Mouse (Mus musculus): ENCODE data around the gene Dscaml1. TPM values are rescaled to one million over a fixed set of nuclear protein-coding genes. Genes with fewer than 3 reads are reported as not detected.

Gene Dscaml1
- polyA plus RNA-seq, 1 experiment from 2014 or later: 7.0 TPM

DNA sequence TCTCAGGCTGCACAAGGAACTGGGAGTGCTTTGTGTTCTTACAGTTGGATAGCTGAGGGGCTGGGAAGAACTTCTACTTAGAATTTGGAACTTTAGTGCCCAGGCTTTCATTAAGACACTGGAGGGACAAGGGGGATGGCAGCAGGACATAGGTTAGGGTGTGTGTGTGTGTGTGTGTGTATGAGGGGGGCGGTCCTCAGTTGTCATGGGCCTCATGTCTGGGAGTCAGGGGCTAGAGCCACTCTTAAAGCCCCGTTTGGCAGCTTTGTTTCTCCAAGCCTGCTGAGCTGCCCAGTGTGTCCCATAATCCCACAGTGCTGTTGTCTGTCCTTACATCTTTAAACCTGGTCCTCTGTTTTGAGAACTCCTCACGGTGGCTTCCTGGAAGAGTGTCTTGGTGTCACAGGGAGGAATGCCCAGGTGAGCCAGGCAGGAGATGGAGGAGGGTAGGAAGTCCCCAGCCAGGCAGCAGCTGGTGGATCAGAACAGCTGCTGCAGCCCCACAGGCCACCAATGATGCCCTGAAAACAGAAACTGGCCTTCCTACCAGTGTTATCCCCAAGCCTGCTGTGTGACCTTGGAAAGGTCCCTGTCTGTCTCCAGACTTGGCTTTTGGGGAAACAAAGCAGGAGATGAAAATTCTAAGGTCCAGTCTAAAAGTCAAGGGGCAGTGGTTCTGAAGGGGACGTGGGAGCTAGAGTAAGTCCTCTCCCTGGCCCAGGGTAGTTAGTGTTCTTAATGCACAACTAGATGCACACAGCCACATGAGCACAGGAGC, 13.5 kb upstream of the Dscaml1 start:
- H3K4me2 ChIP-seq: no peak overlapping the region
- H3K9me3 ChIP-seq: no peaks in the 10 kb centered on the region
- no peak overlapping the region for H3K4me3 ChIP-seq (replicated peaks)
- H3K4me1 ChIP-seq: peaks cover 10% of the 10 kb centered on the region
- no peak overlapping the region for H3K27ac ChIP-seq
- H3K9ac ChIP-seq: no peak overlapping the region
- no peaks in the 10 kb centered on the region for H3K36me3 ChIP-seq (replicated peaks)
- ATAC-seq (ENCODE audit: low FRiP score): no peak
- WGBS: 69% methylated on average over 4 of the region's 4 CpGs
- H3K27me3 ChIP-seq: peaks cover 30% of the 10 kb centered on the region

DNA sequence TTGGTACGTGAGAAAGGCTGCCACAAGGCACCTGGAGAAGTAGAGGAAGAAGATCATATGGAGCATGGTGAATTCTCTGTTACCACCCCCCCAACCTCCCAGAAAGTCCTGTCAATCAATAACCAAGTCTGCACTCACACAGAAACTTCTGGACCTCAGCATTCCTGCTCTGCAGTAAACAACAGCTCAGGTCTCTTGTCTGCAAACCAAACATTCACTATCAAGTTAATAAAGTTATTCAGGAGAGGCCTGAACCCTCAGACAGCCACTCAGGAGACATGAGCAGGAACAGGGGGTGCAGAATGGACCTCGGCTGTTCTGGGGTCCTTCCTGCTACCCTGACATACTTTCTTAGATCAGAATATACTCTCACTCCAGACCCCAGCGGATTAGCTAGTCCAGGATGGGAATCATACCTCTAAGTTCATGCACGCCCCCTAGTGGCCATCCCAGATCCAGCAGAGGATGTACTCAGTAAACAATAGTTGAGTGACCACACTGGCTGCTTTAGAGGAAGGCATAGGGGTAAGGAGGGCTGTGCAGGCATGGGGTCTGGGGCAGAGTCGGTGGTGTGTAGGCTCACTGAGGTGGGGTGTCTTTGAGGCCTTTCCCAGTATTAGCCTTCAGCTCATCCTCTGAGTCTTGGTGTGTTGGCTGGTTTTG, 12.8 kb upstream of the Dscaml1 start:
- Histone ChIP-seq H3K9me3 (no peaks in the 10 kb centered on the region), H3K9ac (no peak overlapping the region), H3K4me3 (replicated peaks) (no peak overlapping the region), H3K27ac (no peak overlapping the region), H3K36me3 (replicated peaks) (no peaks in the 10 kb centered on the region), H3K27me3 (peaks cover 33% of the 10 kb centered on the region), H3K4me1 (peaks cover 4% of the 10 kb centered on the region), H3K4me2 (no peak overlapping the region)
- no peak for ATAC-seq (ENCODE audit: low FRiP score)
- WGBS: 58% methylated on average over 5 of the region's 5 CpGs

DNA sequence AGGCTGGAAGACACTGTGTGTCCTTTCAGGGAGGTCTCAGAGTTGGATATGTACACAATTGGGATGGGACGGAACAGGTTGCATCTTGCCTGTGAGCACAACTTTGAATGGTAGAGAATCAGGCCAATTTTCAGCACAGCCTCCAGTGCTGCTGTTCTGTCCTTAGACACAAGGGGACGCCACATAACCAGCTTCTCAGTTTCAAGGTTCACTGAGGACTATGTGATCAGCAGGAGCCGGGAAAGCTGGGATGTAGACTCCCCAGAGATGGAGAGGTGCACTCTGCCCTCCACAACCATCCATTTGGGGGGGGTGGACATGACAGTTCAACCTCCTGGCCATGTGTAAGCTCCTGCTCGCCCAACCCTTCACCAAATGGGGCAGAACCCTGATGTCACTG, 10.5 kb upstream of the Dscaml1 start:
- Histone ChIP-seq H3K4me2 (no peak overlapping the region), H3K27me3 (peaks cover 16% of the 10 kb centered on the region), H3K27ac (no peak overlapping the region), H3K9me3 (no peaks in the 10 kb centered on the region), H3K4me1 (peaks cover 4% of the 10 kb centered on the region), H3K4me3 (replicated peaks) (no peak overlapping the region), H3K9ac (no peak overlapping the region), H3K36me3 (replicated peaks) (no peaks in the 10 kb centered on the region)
- 42% methylated on average over 4 of the region's 4 CpGs for WGBS
- ATAC-seq (ENCODE audit: low FRiP score): no peak

DNA sequence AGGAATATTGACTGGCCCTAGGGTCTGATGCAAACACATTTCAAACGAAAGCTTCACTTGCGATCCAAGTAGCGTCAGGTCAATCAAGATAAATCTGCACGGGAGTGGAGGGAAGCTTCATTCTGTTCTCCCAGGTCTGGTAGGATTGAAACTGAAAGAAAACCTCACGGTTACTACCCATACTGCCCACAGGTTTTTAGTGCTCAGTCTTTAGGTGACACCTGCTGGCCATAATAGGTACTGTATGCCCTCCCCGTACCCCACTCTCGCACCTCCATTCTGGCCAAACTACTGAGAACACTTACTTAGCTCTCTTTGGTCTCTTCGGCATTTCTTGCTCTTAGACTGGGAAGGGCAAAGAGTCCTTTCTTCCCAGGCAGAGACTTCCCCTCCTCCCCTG, 9.2 kb upstream of the Dscaml1 start:
- Histone ChIP-seq H3K4me1 (peaks cover under 1% of the 10 kb centered on the region), H3K4me2 (no peak overlapping the region), H3K36me3 (replicated peaks) (no peaks in the 10 kb centered on the region), H3K9ac (no peak overlapping the region), H3K9me3 (no peaks in the 10 kb centered on the region), H3K27me3 (peaks cover 10% of the 10 kb centered on the region; the same call in 1 of the 2 replicates), H3K27ac (no peak overlapping the region), H3K4me3 (replicated peaks) (no peak overlapping the region)
- WGBS: 31% methylated on average over 8 of the region's 8 CpGs
- ATAC-seq (ENCODE audit: low FRiP score): no peak

DNA sequence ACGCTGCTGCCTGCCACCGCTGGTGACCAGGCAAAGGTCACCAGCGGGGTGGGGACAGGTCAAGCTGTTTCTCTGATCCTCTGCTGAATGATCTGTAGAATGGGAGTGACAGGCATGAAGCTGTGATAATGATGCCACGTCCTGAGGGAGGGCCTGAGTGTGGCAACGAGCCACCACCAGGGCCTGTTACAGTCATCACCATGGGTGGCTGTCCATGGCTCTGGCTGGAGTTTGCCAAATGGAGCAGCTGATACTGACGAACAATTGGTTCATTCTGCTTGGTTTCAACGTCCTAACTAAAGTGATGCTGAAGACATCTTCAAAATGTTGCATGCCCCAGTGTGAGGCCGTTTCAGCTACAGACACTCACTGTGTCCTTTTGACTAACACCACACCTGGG, 8.2 kb upstream of the Dscaml1 start:
- H3K9ac ChIP-seq: no peak overlapping the region
- H3K4me3 ChIP-seq (replicated peaks): no peak overlapping the region
- H3K27ac ChIP-seq: no peak overlapping the region
- no peaks in the 10 kb centered on the region; the same call in 1 of the 2 replicates for H3K4me1 ChIP-seq
- H3K36me3 ChIP-seq (replicated peaks): no peaks in the 10 kb centered on the region
- peaks cover 10% of the 10 kb centered on the region; the same call in 1 of the 2 replicates for H3K27me3 ChIP-seq
- H3K4me2 ChIP-seq: no peak overlapping the region
- ATAC-seq (ENCODE audit: low FRiP score): no peak
- 75% methylated on average over 8 of the region's 8 CpGs for WGBS
- no peaks in the 10 kb centered on the region for H3K9me3 ChIP-seq

DNA sequence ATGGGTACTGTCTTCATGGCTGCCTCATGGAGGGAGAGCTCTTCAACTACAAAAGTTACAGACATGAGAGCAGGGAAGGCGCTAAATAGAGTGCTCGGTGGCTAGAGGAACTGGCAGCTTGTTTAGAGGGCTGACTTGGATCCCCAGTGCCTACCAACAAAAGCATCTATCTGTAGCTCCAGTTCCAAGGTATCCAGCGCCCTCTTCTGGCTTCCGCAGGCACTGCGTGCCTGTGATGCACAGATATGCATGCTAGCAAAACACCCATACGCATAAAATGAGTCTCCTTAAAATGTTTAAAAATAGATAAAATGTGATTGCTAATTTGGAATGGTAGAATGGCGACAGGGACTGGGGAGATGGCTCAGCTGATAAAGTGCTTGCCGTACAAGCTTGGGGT, 5.2 kb upstream of the Dscaml1 start:
- Histone ChIP-seq H3K27me3 (peaks cover 9% of the 10 kb centered on the region; the same call in 1 of the 2 replicates), H3K36me3 (replicated peaks) (no peaks in the 10 kb centered on the region), H3K9ac (no peak overlapping the region), H3K4me3 (replicated peaks) (no peak overlapping the region), H3K9me3 (no peaks in the 10 kb centered on the region), H3K4me1 (no peaks in the 10 kb centered on the region; the same call in 1 of the 2 replicates), H3K4me2 (no peak overlapping the region), H3K27ac (no peak overlapping the region)
- no peak for ATAC-seq (ENCODE audit: low FRiP score)
- 58% methylated on average over 8 of the region's 8 CpGs for WGBS

DNA sequence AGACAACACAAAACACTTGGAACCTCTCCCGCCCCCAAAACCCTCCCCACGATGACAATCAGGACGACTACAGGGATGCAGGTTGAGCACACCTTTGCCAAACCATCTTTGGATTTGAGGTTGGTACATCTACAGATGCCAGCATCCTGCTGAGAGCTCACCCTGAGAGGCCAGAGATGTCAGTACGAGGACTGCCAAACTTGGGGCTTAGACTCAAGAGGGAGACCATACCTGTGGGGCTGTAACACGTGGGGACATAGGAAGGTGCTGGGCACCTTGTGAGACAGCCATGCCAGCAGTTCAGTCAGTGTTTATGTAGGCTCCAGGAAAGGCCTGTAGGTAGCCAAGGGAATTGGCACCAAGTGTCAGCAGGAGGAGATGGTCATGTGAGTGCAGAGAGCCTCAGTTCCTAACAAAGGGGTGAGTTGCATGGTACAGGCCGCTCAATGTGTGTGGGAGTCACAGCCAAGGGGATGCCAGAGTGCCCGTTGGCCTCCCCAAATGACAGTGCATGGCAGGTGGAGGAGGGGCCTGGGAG, 3.6 kb upstream of the Dscaml1 start:
- no peak overlapping the region for H3K4me2 ChIP-seq
- no peak for ATAC-seq (ENCODE audit: low FRiP score)
- H3K4me1 ChIP-seq: no peaks in the 10 kb centered on the region
- H3K9ac ChIP-seq: no peak overlapping the region
- peaks cover 11% of the 10 kb centered on the region; the same call in 1 of the 2 replicates for H3K27me3 ChIP-seq
- H3K36me3 ChIP-seq (replicated peaks): no peaks in the 10 kb centered on the region
- 85% methylated on average over 7 of the region's 7 CpGs for WGBS
- H3K4me3 ChIP-seq (replicated peaks): no peak overlapping the region
- no peak overlapping the region for H3K27ac ChIP-seq
- no peaks in the 10 kb centered on the region for H3K9me3 ChIP-seq

DNA sequence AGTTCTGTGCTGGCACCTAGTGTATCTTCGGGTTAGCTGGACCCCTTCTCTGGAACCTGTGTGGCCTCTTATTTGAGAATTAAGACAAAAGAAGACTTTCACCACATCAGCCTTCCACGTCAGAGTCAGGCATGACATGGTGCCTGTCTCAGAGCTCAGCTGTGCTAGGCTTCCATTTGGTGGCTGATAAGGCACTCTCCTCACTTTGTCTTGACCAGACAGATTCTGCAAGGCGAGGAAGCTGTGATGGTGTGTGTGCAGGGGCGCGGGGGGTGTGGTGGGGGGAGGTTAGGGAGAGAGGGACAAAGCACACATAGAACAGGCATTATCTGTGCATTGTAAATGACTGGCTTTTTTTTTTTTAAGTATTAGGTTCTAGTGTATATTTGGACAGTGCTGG, 3.0 kb downstream of the Dscaml1 start:
- H3K4me3 ChIP-seq (replicated peaks): no peak overlapping the region
- H3K27ac ChIP-seq: no peak overlapping the region
- H3K36me3 ChIP-seq (replicated peaks): no peaks in the 10 kb centered on the region
- ATAC-seq (ENCODE audit: low FRiP score): no peak
- peaks cover 57% of the 10 kb centered on the region for H3K27me3 ChIP-seq
- 33% methylated on average over 5 of the region's 5 CpGs for WGBS
- no peak overlapping the region for H3K9ac ChIP-seq
- no peaks in the 10 kb centered on the region for H3K9me3 ChIP-seq
- peak overlapping the region; percentile 70; the same call in 1 of the 2 replicates for H3K4me2 ChIP-seq
- peaks cover 43% of the 10 kb centered on the region for H3K4me1 ChIP-seq

DNA sequence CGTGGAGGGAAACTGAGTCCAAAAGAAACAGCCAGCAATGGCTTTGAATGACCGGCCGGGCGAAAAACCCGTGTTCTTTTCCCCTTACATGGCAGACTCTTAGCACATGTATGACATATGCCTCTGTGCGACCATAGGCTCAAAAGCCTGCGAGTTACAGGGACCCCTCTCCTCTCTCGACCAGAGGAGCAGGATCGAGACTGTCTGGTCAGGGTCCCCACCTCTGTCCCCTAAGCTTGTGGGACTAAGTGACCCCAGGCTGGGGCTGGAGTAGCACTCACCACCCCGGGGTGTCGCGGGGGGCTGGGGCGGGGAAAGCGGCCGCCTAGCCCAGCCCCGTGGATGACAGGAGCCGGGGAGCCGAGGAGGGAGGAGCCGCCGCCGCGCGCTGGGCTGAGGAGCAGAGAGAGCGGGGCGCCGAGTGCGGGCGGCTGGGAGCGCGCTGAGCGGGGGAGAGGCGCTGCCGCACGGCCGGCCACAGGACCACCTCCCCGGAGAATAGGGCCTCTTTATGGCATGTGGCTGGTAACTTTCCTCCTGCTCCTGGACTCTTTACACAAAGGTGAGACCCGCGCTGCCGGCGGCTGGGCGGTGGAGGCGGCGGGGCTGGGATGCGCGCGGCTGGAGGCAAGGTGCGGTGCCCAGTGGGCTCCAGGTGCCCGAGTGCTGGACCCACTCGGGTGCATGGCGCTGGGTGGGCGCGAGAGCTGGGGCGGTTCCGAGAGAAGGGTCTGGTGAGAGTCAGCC, 3.7 kb downstream of the Dscaml1 start:
- Histone ChIP-seq H3K27ac (peak overlapping the region; percentile 46; the same call in 1 of the 2 replicates), H3K27me3 (peaks cover 57% of the 10 kb centered on the region), H3K9ac (peak overlapping the region; percentile 68), H3K36me3 (replicated peaks) (no peaks in the 10 kb centered on the region), H3K4me2 (peak overlapping the region; percentile 70), H3K4me1 (peaks cover 46% of the 10 kb centered on the region), H3K4me3 (replicated peaks) (peak overlapping the region; percentile 55), H3K9me3 (no peaks in the 10 kb centered on the region)
- peak; percentile 70 for ATAC-seq (ENCODE audit: low FRiP score)
- WGBS: 2% methylated on average over 54 of the region's 54 CpGs

DNA sequence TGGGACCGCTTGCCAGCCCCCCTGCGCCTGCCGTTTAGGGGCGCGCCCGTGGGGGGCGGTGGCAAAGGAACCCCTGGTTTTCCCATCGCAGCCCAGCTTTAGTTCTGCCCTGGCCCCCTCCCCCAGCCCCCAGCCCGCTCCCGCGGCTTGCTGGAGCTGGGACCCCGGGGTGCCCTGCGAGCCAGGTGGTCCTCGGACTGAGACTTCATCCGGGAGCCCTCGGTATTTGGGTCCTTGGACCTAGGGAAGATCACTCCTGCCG, 4.2 kb downstream of the Dscaml1 start:
- Histone ChIP-seq H3K4me1 (peaks cover 48% of the 10 kb centered on the region), H3K27ac (peak overlapping the region; percentile 46; the same call in 1 of the 2 replicates)

DNA sequence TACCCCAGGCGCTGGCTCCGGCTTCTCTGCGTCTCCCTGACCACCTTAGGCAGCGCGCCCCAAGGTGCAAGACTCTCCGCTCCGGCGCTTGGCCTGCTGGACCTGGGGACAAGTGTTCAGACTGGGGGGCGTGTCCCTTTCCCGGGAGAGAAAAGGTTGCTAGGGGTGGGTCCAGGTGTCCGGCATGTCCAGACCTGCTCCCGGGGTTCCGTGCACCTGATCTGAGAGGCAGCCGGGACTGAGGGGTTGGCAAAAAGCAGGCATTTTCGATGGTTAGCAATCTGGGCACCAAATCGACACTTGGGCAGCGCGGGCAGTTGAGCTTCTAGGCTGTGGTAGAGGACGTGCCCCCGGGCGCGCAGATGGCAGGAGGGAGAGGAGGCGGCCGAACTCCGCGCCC, 4.7 kb downstream of the Dscaml1 start:
- H3K9me3 ChIP-seq: no peaks in the 10 kb centered on the region
- H3K4me2 ChIP-seq: peak overlapping the region; percentile 70
- peak overlapping the region; percentile 68 for H3K9ac ChIP-seq
- H3K4me3 ChIP-seq (replicated peaks): peak overlapping the region; percentile 55
- H3K27ac ChIP-seq: no peak overlapping the region
- no peaks in the 10 kb centered on the region for H3K36me3 ChIP-seq (replicated peaks)
- peaks cover 57% of the 10 kb centered on the region for H3K27me3 ChIP-seq
- 2% methylated on average over 26 of the region's 26 CpGs for WGBS
- ATAC-seq (ENCODE audit: low FRiP score): no peak
- peaks cover 53% of the 10 kb centered on the region for H3K4me1 ChIP-seq

More for the DNA sequence above, 4.2 kb downstream of the Dscaml1 start:
- H3K9me3 ChIP-seq: no peaks in the 10 kb centered on the region
- peak overlapping the region; percentile 68 for H3K9ac ChIP-seq
- peaks cover 57% of the 10 kb centered on the region for H3K27me3 ChIP-seq
- peak overlapping the region; percentile 70 for H3K4me2 ChIP-seq
- 2% methylated on average over 16 of the region's 17 CpGs for WGBS
- peak overlapping the region; percentile 55 for H3K4me3 ChIP-seq (replicated peaks)
- H3K36me3 ChIP-seq (replicated peaks): no peaks in the 10 kb centered on the region
- peak; percentile 42 for ATAC-seq (ENCODE audit: low FRiP score)

DNA sequence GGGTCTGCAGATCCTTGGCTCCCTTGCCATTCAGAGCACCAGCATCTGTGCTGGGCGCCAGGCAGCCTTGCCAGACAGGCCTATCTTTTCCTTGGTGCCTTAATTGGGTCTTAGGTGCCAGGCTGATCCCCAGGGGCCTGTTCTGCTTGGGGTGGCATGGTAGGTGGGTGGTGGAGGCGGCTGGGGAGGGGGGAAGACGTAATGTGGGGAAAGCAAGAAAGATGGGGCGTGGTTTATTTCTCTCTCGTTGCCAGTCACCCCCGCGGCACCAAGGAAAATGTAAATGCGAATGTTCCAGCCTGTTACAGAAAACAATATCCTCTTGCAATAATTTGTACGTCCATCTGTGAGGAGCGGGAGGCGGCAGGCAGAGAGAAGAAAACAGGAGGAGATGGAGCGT, 6.2 kb downstream of the Dscaml1 start:
- H3K27me3 ChIP-seq: peaks cover 51% of the 10 kb centered on the region
- H3K27ac ChIP-seq: peak overlapping the region; percentile 65
- no peak for ATAC-seq (ENCODE audit: low FRiP score)

More for the DNA sequence above, 6.2 kb downstream of the Dscaml1 start:
- no peaks in the 10 kb centered on the region for H3K36me3 ChIP-seq (replicated peaks)
- 0 out of 2 replicates have a peak overlapping the region, but pooled peaks have one; percentile 55 for H3K4me3 ChIP-seq (replicated peaks)
- 50% methylated on average over 12 of the region's 12 CpGs for whole genome bisulfite sequencing
- peak overlapping the region; percentile 70 for H3K4me2 ChIP-seq
- H3K9ac ChIP-seq: peak overlapping the region; percentile 36
- peaks cover 57% of the 10 kb centered on the region for H3K4me1 ChIP-seq
- H3K9me3 ChIP-seq: no peaks in the 10 kb centered on the region
